Mouse (Mus musculus) layer of hippocampus, adult 18-20 months (tissue): ENCODE measurements around the gene Mcm6. TPM values are rescaled to one million over a fixed set of nuclear protein-coding genes. Genes with fewer than 3 reads are reported as not detected.

Experiments used
- DNase-seq, 2 experiments: peaks; one replicate each; pipeline ENCODE4 v3.0.0; 2022; ENCODE audit warnings: low spot score in 2 of 2
- long read RNA-seq: library from polyadenylated mRNA; stranded (forward); transcript quantifications from one replicate; pipeline ENCODE4 v2.0.0, GENCODE M21; 2021
- total RNA-seq, 2 experiments: library from RNA; stranded (reverse); gene quantifications; 2 replicates each; pipeline ENCODE4 v1.2.3; 2021

The Mcm6 gene
- 10 to 100 TPM; 13.1 to 13.6 TPM for total RNA-seq
- long read RNA-seq, full-length matches to known transcripts, result 37 of 38 reads
- long read RNA-seq, partial matches to known transcripts, result 0 of 38 reads
- long read RNA-seq, other reads (novel, unspliced or antisense), result 1 of 38 reads

DNA sequence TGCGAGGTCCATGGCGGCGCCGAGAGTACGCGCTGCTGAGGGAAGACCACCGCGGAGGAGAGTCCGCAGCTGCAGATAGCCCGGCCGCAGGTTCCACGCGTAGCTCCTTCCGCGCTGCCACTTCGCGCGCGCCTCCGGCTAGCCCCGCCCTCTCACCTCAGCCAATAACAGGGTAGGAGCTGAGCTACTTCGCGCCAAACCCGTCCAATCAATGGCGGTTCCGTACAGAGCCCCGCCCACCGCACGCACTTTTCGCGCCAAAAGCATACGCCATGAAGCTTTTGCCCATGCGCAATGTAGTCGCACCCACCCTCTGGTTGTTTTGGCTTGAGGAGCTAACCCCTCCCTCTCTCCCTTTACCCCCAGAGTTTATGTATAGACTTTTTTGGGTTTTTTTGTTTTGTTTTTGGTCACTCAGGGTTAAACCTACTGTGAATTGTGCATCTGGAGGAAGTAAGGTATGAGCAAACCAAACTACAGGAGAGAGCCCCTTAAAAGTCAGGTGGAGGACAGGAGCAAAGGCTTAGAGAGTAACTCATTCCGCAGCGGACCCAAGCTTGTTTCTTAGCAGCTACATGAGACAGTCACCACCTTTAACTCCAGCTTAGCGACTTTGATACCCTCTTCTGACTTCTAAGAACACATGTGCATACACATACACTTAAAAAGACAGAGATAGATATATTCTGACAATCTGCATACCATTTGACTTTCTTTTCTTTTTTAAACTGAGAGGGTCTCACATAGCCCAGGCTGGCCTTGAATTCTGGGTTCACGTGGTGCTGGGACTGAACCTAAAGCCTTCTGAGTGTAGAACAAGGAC lies at the start of gene Mcm6:
Gene Mcm6, minus strand, starts transcription at position 111 of the 823 bp plus-strand sequence.
- peak; percentile 88 to 95 for DNase-seq

DNA sequence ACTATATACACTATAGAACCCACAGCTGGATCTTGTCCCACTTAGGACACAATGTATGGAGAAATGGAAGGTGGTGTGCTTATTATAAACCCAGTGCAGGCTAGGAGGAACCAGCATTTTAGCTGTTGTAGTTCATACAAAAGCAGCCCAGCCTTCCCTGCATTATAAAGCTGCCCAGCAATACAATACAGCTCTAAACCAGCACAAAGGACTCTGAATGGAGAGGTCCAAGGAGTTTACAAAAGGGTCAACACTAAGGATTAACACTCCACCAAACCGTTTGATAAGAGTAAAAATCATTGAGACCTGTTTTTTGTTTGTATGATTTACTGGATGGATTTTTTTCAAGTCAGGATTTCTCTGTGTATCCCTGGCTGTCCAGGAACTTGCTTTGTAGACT lies 47.4 kb upstream of the Mcm6 start:
- no peak for DNase-seq

DNA sequence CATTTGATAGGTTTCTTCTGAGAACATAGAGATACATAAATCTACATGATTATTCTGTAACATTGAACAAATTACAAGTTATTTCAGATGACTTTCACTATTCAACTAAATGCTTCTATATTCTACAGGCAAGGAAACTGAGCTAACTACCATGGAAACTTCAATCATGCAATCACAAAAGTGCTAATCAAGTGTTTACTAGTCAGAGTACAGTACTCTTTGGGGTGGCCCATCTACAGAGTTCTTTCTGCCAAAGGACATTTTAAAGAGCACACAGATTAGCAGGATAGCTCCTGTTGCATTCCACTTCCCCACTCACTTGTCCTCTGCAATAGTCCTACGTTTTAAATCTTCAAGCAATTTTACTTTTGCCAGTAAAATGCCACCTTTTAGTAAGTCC lies 46.2 kb upstream of the Mcm6 start:
- no peak for DNase-seq

DNA sequence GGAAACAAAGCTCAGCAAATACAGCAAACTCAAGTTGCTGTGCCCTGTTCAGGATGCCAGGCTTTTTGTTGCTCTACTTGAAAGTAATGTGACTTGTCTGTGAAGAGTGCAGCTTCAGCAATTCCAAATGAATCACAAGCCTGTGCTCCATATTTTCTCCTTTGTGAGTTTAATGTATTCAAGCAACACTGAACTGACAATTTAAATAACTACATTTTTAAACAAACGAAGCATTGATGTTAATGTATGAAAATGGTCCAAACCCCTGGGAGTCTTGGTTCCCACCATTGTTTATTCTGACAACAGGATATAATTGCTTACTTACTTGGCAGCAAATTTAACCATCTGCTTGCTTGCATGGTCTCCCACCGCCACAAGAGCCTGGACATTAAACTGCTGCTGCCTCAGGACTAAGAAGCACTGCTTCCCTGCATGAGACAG lies 45.6 kb upstream of the Mcm6 start:
- peak in 1 of 2 experiments; percentile 14 for DNase-seq

DNA sequence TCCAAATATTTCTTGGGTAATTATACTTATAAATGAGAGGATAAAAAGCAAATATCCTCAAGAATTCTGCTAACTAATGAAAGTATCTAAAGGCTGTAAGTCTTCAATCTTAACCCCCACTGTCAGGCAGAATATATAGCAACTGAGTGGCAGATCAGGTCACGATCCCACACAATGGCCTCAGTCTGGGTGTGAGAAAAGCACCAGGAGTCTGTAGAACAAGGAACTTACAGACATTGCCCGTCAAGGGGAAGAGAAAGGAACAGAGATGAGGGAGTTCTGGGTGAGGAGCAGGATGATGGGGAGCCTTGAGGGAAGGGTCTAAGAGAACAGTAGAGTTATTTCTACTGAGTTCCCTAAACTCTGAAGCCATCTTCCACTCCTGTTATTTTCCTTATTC lies 41.5 kb upstream of the Mcm6 start:
- no peak for DNase-seq

DNA sequence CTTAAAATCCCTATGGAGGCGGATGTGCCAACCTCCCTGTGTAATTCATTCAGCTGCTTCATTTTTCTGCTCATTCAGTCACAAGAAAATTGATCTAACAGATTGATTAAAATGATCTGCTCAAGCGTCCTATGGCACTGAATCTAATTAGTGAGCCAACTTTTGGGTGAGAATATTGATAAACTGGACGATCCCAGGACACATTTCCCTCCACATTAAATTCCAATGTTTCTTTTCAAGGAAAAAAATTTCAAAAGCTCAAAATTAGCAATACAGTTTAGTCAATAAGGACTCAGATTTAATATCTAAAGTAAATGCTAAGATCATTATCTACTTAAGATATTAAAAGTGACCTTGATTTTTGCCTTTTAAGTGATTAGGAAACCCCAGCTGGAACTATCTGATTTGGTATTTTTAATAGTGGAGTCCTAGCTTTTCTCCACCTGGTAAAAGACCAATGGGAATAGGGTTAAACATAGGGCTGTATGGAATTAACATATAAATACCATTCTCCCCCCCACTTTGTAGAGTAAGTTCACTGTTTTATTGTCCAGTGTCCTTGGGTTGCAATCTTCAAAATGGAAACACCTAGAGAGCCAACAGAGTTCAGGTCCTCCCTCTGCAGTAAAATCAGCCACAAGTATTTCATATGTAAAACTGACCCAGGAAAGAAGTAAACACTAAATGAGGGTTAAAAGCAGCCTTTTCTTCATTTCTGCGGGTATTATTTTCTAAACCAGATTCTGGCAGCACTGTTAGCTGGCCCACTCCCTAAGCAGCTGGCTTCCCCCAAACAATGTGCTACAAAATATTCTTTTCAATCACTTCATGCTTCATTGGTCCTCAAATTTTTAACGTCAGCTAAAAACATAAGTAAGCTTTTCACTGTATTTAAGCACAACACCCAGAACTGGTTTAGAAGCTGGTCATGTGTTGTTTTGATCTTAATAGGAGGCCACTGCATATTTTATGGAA lies 40.8 kb upstream of the Mcm6 start:
- peak in 1 of 2 experiments; percentile 11 for DNase-seq

DNA sequence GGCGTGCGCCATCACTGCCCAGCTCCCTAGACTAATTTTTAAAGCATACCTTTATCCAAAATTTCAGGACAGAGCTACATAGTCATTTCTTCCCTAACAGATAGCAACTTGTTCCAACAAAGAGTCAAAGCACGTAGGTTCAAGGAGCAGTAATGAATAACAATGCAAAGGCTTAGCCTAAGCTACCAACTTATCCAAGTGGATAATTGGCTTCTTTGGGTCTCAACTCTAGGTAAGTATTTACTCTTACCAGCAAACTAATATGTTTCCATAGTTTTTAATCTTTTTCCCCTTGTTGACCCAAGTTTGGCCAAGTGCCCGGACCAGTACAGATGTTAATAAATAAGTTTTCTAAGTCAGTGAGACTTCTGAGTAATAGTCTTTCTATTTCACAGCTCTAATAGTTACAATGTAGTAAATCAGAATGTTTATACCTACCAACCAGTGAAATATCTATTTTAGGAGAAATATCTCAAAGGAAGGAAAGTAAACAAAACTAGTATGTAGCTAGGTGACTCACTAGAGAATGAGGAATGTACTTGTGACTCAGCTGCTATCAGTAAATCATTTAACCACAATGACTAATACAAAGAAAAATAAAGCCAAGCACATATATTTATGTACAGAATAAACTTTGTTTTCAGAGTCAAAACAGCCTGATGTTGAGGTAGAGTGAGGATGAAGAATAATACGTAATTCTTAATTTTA lies 39.4 kb upstream of the Mcm6 start:
- DNase-seq, result no peak

DNA sequence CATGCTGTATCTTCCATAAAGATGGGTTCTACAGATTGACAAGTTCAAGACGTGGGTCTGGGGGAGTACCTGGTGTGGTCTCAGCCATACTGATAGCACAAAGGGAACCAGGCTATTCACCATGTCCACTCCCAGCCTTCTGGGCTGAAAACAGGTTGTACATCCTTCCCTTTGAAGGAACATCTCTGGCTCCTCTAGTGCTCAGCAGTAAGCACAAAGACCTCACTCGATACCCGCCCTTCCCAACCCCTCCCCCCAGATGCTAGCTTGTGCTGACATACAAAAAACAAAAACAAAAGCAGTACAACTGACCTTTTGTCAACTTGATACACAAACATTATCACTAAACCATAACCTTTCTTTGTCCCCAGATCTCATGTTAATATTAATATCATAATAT lies 35.2 kb upstream of the Mcm6 start:
- DNase-seq, result no peak

DNA sequence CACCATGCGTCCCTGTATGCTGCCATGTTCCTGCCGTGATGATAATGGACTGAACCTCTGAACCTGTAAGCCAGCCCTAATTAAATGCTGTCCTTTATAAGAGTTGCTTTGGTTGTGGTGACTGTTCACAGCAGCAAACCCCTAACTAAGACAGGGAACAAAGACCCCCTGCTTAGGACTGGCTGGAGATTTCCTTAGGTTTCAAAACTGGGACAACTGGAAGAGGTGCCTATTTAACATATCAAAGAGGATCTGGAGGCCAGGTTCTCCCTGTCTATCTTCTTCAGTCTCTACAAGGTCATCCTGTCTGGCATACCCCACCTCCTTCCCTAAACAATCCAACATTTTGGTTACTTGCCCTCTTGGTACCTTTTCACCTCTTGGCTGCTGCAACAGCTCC lies 32.9 kb upstream of the Mcm6 start:
- no peak for DNase-seq

DNA sequence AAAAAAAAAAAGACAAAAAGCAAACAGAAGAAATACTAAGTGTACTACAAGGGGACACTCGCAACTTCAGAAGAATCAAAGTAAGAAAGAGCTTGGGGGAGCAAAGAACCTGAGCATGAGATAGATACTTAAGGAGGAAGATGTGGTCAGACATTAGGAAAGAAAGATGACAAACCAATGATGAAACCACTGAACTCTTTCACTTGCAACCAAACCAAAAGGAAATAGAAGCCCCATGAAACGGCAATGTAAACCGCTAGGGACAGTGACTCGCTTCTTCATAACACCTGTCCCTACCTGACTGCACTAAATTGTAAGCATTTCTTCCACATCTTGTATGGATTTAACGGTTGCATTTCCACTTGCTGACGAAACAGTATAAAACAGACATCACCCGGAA lies 27.0 kb upstream of the Mcm6 start:
- no peak for DNase-seq

DNA sequence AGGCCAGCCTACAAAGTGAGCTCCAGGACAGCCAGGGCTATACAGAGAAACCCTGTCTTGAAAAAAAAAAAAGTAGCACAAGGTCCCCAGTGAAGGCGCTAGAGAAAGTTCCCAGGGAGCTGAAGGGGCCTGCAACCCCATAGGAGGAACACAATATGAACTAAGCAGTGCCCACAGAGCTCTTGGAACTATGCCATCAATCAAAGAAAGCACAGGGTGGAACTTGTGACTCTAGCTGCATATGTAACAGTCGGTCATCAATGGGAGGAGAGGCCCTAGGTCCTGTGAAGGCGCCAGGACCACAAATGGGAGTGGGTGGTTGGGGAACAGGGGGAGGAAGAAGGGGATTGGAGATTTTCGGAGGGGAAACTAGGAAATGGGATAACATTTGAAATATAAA lies 17.4 kb upstream of the Mcm6 start:
- DNase-seq, result no peak

DNA sequence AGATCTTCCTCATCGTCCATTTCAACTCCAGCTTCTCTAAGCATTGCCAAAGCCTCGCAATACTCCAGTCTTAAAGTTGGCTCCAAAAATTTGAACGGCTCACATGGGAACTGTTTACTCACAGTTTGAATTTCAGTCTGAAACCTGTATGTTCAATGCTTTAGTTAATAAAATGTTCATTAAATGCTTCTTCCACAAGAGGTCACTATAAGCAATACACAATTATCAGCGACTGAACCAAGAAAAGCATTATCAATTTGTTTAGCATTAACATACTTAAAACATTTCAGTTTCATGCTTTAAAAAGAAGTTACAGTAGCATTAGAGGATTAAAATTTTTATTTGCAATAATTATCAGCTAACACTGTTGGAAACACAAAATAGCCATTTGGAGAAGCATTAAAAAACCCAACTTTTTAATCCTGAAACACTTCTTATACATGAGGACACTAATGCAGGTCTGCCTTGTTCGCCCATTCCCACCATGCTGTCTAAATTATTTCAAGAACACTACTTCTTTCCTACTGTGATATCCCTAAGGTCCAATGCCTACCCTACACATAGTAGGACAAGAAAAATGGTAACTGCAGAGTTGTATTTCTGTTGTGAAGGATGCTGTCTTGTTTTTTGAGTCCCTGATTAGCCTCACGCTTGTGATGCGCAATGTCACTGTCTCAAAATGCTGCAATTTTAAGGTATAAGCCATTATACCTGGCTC lies 12.8 kb upstream of the Mcm6 start:
- DNase-seq, result no peak

DNA sequence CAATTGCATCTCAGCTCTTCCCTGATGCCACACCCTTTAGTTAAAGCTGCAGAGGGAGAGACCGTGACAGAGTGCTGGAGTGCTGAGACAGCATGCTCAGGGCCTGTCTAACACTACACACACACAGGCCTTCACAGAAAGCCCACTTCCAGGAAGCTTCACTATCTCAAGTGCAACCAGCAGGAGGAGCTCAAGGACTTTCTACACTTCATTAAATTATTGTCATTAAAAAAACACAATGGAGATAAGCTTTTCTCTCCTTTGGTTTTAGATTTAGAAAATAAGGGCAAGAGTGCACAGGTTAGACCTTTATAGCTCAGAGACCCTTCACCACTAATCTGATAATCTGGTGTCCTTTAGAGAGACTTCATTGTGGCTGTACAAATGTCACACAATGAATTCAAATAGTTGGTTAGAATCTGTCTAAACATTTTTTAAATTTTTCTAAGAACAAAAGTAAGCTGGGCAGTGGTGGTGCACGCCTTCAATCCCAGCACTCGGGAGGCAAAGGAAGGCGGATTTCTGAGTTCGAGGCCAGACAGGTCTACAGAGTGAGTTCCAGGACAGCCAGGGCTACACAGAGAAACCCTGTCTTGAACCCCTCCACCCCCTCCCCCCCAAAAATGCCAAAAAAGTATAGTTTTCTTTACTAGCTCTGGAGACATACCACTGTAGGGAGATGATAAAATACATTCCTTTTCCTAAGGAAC lies 9.4 kb upstream of the Mcm6 start:
- DNase-seq, result peak; percentile 26 to 83

DNA sequence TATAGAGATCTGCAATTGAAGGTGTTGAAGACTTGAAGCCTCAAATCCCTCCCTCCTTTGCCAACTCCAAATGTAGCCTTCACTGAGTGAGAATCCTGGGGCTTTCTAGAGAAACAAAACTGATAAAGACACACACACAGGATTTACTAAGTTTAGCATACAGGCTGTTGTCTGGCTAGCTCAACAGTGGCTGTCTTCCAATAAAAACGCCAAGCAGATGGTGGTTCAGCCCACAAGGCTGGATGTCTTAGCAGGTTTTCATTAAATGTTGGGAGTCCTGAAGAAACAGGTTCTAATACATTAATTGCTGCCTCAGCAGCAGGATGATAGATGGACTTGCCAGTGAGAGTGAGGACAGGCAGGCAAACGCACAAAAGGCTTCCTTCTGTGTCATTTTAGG lies 1.1 kb upstream of the Mcm6 start:
- DNase-seq, result peak; percentile 44 to 51

DNA sequence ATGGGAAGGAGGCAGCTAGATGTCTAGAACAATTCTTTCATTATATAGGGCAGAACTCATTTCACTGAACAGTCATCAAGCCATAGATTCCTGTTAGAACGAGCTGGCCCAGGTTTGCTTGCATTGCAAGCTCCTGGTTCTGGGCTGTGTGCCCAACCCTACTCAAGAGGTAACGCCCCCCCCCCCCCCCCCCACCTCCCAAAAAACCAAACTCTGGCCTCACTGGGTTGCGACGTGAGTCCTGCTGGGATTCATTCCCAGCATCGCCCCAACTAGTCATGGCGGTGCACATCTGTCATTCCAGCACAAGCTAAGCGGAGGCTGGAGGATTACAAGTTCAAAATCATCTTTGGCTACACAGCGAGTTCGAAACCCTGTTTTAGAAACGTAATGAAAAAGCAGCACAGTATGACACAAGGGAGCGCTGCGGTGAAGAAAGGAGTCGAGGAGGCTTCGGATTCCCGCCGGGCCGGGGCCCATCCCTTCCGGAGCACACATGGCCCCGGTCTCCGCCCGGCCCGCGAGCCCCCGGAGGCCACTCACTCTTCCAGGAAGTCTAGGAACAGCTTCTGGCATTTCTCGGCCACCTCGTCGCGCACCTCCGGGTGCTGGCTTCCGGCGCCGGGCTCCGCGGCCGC lies 429 bp downstream of the Mcm6 start:
- DNase-seq, result peak in 1 of 2 experiments; percentile 29

DNA sequence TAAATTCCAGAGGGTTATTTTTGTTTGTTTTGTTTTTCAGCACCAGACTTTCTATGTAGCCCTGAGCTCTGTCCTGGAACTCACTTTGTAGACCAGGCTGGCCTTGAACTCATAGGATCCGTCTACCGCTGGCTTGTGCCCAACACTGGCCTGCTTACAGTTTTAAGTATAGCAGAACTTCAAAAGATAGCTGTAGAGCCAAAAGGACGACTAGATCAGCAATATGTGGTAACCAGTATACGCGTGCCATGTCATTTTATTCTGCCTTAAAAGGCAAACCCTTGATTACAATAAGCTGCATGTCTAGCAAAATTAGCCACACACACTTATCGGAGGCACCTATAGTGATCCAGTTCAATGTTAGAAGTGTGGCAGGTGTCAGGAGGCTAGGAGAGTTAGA lies 1.2 kb downstream of the Mcm6 start:
- DNase-seq, result no peak

DNA sequence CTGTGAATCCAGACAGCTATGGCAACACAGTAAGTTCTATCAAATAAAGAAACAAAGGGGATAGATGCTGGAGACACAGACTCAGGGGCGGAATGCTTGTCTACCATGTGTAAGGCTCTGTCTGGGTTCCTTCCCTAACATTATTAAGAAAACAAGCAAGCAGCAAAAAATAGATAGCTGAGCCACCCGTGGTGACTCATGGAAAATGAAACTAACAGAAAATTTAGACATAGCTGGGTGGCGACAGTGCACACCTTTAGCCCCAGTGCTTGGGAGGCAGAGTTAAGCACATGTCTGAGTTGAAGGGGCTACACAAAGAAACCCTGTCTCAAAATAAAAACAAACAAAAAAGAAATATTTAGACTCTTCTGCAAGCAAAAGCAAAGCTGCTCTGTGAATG lies 2.0 kb downstream of the Mcm6 start:
- no peak for DNase-seq

DNA sequence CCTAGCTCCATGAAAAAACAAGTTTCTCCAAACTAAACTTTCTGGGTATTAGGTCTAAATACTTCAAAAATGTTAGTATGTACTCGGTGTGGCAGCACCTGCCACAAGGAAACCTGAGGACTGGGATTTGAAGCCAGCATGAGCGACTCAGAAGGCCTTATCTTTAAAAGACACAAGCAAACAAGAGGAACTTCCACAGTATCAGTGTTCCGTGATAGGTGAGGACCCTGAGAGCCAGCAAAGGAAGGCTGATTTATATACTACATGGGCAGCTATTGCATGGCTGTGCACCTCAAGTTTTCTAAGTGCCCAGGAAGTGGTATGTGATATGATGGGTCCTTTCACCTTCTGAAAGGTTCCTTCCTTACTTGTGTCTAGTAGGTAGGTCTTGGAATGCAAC lies 6.4 kb downstream of the Mcm6 start:
- DNase-seq, result no peak

DNA sequence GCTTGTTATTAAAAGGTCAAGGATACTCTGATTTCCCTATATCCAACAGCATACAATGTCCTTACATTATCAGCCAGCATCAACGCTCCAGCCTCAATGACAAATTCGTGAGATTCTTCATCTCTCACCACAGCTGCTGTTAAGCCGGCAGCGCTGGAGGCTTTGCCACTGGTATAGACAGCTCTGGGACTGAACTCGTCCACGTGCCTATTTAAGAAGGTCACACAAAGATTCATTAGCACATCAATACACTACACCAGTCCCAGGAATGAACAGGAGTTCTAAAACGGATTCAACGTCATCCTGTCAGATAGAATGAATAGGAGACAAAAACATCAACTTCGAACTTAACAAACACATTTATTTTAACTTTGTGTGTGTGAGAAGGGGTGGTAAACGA lies 15.2 kb downstream of the Mcm6 start:
- no peak for DNase-seq
